Mouse (Mus musculus): ENCODE results near the gene Klhdc3. TPM values are rescaled to one million over a fixed set of nuclear protein-coding genes. Genes with fewer than 3 reads are reported as not detected.

Klhdc3 gene
- polyA plus RNA-seq, 1 experiment from 2014 or later: 133 TPM

GRCm38 (mm10) chr17:46674530-46675283, 6.0 kb downstream of the Klhdc3 start:
- no peaks in the 10 kb centered on the region for H3K27me3 ChIP-seq
- peak overlapping the region; percentile 98 for H3K27ac ChIP-seq
- peak overlapping the region; percentile 83 for H3K9ac ChIP-seq
- peaks cover 60% of the 10 kb centered on the region for H3K36me3 ChIP-seq
- no peaks in the 10 kb centered on the region for H3K9me3 ChIP-seq
- WGBS: 14% methylated on average over 15 of the region's 15 CpGs
- H3K4me3 ChIP-seq: peak overlapping the region; percentile 84
- peak overlapping the region; percentile 85 for H3K4me2 ChIP-seq
- peak; percentile 49; the same call in 1 of the 2 replicates for ATAC-seq (ENCODE audit: insufficient number of reproducible peaks, insufficient read depth, low FRiP score, low TSS enrichment, low read depth)
- peaks cover 40% of the 10 kb centered on the region for H3K4me1 ChIP-seq

GRCm38 (mm10) chr17:46673850-46674529, 6.7 kb downstream of the Klhdc3 start, which contains the start of gene Rrp36:
TSS of gene Rrp36 (minus strand) at chr17:46674352.
- Histone ChIP-seq H3K4me3 (peak within 1 kb of the TSS; percentile 84), H3K4me2 (peak within 1 kb of the TSS; percentile 85), H3K27ac (peak within 1 kb of the TSS; percentile 98), H3K4me1 (peaks cover 32% of the 10 kb centered on the region), H3K36me3 (peaks cover 67% of the 10 kb centered on the region), H3K27me3 (no peaks in the 10 kb centered on the region), H3K9ac (peak within 1 kb of the TSS; percentile 83), H3K9me3 (no peaks in the 10 kb centered on the region)
- under 1% methylated on average over 43 of the region's 43 CpGs for WGBS
- peak; percentile 91 for ATAC-seq (ENCODE audit: insufficient number of reproducible peaks, insufficient read depth, low FRiP score, low TSS enrichment, low read depth)

- Histone ChIP-seq H3K4me3 (no peak overlapping the region), H3K9ac (no peak overlapping the region), H3K27ac (no peak overlapping the region), H3K36me3 (peaks cover 57% of the 10 kb centered on the region), H3K27me3 (no peaks in the 10 kb centered on the region), H3K9me3 (no peaks in the 10 kb centered on the region), H3K4me2 (no peak overlapping the region), H3K4me1 (peaks cover 15% of the 10 kb centered on the region)
- WGBS: 98% methylated on average over 10 of the region's 10 CpGs
- no peak for ATAC-seq (ENCODE audit: insufficient number of reproducible peaks, insufficient read depth, low FRiP score, low TSS enrichment, low read depth)
Observed at GRCm38 (mm10) chr17:46669911-46670310, 10.8 kb downstream of the Klhdc3 start.

GRCm38 (mm10) chr17:46667712-46668111, 13.0 kb downstream of the Klhdc3 start:
- 89% methylated on average over 16 of the region's 16 CpGs for WGBS
- H3K9me3 ChIP-seq: no peaks in the 10 kb centered on the region
- H3K4me2 ChIP-seq: no peak overlapping the region
- ATAC-seq (ENCODE audit: insufficient number of reproducible peaks, insufficient read depth, low FRiP score, low TSS enrichment, low read depth): no peak
- H3K4me3 ChIP-seq: no peak overlapping the region
- no peak overlapping the region for H3K27ac ChIP-seq
- H3K9ac ChIP-seq: no peak overlapping the region
- H3K4me1 ChIP-seq: peaks cover under 1% of the 10 kb centered on the region; the same call in 1 of the 2 replicates
- peaks cover 76% of the 10 kb centered on the region for H3K36me3 ChIP-seq
- no peaks in the 10 kb centered on the region for H3K27me3 ChIP-seq

GRCm38 (mm10) chr17:46662730-46663129, 18.0 kb downstream of the Klhdc3 start:
- H3K4me1 ChIP-seq: no peaks in the 10 kb centered on the region
- H3K27ac ChIP-seq: no peak overlapping the region
- H3K27me3 ChIP-seq: no peaks in the 10 kb centered on the region
- H3K36me3 ChIP-seq: peaks cover 87% of the 10 kb centered on the region
- H3K4me3 ChIP-seq: no peak overlapping the region
- ATAC-seq (ENCODE audit: insufficient number of reproducible peaks, insufficient read depth, low FRiP score, low TSS enrichment, low read depth): no peak
- no peaks in the 10 kb centered on the region for H3K9me3 ChIP-seq
- 91% methylated on average over 5 of the region's 5 CpGs for WGBS
- H3K4me2 ChIP-seq: no peak overlapping the region
- no peak overlapping the region for H3K9ac ChIP-seq

GRCm38 (mm10) chr17:46661981-46662380, 18.7 kb downstream of the Klhdc3 start:
- Histone ChIP-seq H3K4me1 (no peaks in the 10 kb centered on the region), H3K9ac (peak overlapping the region; percentile 21; the same call in 1 of the 2 replicates), H3K4me2 (no peak overlapping the region), H3K27me3 (no peaks in the 10 kb centered on the region), H3K9me3 (no peaks in the 10 kb centered on the region), H3K36me3 (peaks cover 90% of the 10 kb centered on the region), H3K27ac (no peak overlapping the region), H3K4me3 (no peak overlapping the region)
- no peak for ATAC-seq (ENCODE audit: insufficient number of reproducible peaks, insufficient read depth, low FRiP score, low TSS enrichment, low read depth)
- 94% methylated on average over 12 of the region's 12 CpGs for WGBS

- H3K4me1 ChIP-seq: no peaks in the 10 kb centered on the region
- no peak overlapping the region for H3K4me2 ChIP-seq
- H3K36me3 ChIP-seq: peaks cover 93% of the 10 kb centered on the region
- no peak overlapping the region for H3K4me3 ChIP-seq
- no peaks in the 10 kb centered on the region for H3K9me3 ChIP-seq
- ATAC-seq (ENCODE audit: insufficient number of reproducible peaks, insufficient read depth, low FRiP score, low TSS enrichment, low read depth): no peak
- H3K27ac ChIP-seq: no peak overlapping the region
- 92% methylated on average over 9 of the region's 9 CpGs for WGBS
- H3K9ac ChIP-seq: no peak overlapping the region
- no peaks in the 10 kb centered on the region for H3K27me3 ChIP-seq
Observed at GRCm38 (mm10) chr17:46661351-46661750, 19.4 kb downstream of the Klhdc3 start.

GRCm38 (mm10) chr17:46656054-46656453, 24.7 kb downstream of the Klhdc3 start:
- ATAC-seq (ENCODE audit: insufficient number of reproducible peaks, insufficient read depth, low FRiP score, low TSS enrichment, low read depth): no peak
- H3K4me1 ChIP-seq: peaks cover 35% of the 10 kb centered on the region
- 85% methylated on average over 6 of the region's 6 CpGs for WGBS
- no peak overlapping the region for H3K4me3 ChIP-seq
- H3K9ac ChIP-seq: no peak overlapping the region
- peaks cover 87% of the 10 kb centered on the region for H3K36me3 ChIP-seq
- H3K9me3 ChIP-seq: no peaks in the 10 kb centered on the region
- H3K27ac ChIP-seq: no peak overlapping the region
- H3K27me3 ChIP-seq: no peaks in the 10 kb centered on the region
- no peak overlapping the region for H3K4me2 ChIP-seq

- no peak for ATAC-seq (ENCODE audit: insufficient number of reproducible peaks, insufficient read depth, low FRiP score, low TSS enrichment, low read depth)
- WGBS: 67% methylated on average over 20 of the region's 20 CpGs
- Histone ChIP-seq H3K4me3 (peak overlapping the region; percentile 78), H3K9ac (peak overlapping the region; percentile 95), H3K27ac (peak overlapping the region; percentile 96; the same call in 1 of the 2 replicates), H3K27me3 (no peaks in the 10 kb centered on the region), H3K9me3 (no peaks in the 10 kb centered on the region), H3K36me3 (peaks cover 54% of the 10 kb centered on the region), H3K4me1 (peaks cover 50% of the 10 kb centered on the region), H3K4me2 (peak overlapping the region; percentile 92)
Observed at GRCm38 (mm10) chr17:46651755-46652547, 28.8 kb downstream of the Klhdc3 start.

GRCm38 (mm10) chr17:46651292-46651691, 29.4 kb downstream of the Klhdc3 start:
- Histone ChIP-seq H3K4me1 (peaks cover 55% of the 10 kb centered on the region), H3K4me2 (peak overlapping the region; percentile 92), H3K27ac (peak overlapping the region; percentile 96), H3K9ac (peak overlapping the region; percentile 95), H3K27me3 (no peaks in the 10 kb centered on the region), H3K9me3 (no peaks in the 10 kb centered on the region), H3K36me3 (peaks cover 47% of the 10 kb centered on the region), H3K4me3 (peak overlapping the region; percentile 78)
- no peak for ATAC-seq (ENCODE audit: insufficient number of reproducible peaks, insufficient read depth, low FRiP score, low TSS enrichment, low read depth)
- 80% methylated on average over 17 of the region's 17 CpGs for WGBS
